Mouse (Mus musculus): ENCODE data around the gene Ano1. TPM values are rescaled to one million over a fixed set of nuclear protein-coding genes. Genes with fewer than 3 reads are reported as not detected.

Ano1 gene
- polyA plus RNA-seq, 1 experiment from 2014 or later: 5.6 TPM

GRCm38 (mm10) chr7:144626042-144626441 lies 125.7 kb downstream of the Ano1 start:
- ATAC-seq (ENCODE audit: low FRiP score, low read depth): no peak
- Histone ChIP-seq H3K4me2 (replicated peaks) (no peak overlapping the region), H3K4me1 (peaks cover 21% of the 10 kb centered on the region), H3K9ac (no peak overlapping the region), H3K9me3 (0 out of 2 replicates have a peak, but pooled peaks cover 5% of the 10 kb centered on the region), H3K36me3 (no peaks in the 10 kb centered on the region), H3K27ac (no peak overlapping the region), H3K27me3 (no peaks in the 10 kb centered on the region), H3K4me3 (no peak overlapping the region)
- 83% methylated on average over 2 of the region's 2 CpGs for WGBS

- Histone ChIP-seq H3K4me2 (replicated peaks) (no peak overlapping the region), H3K27me3 (no peaks in the 10 kb centered on the region), H3K27ac (no peak overlapping the region), H3K9ac (no peak overlapping the region; the same call in 1 of the 2 replicates), H3K4me1 (peaks cover 3% of the 10 kb centered on the region; the same call in 1 of the 2 replicates), H3K4me3 (no peak overlapping the region), H3K36me3 (no peaks in the 10 kb centered on the region), H3K9me3 (0 out of 2 replicates have a peak, but pooled peaks cover 5% of the 10 kb centered on the region)
- ATAC-seq (ENCODE audit: low FRiP score, low read depth): no peak
- WGBS: 64% methylated on average over 22 of the region's 22 CpGs
These were observed 130.8 kb downstream of the Ano1 start for GRCm38 (mm10) chr7:144620721-144621681.

GRCm38 (mm10) chr7:144620315-144620714 lies 131.5 kb downstream of the Ano1 start:
- peaks cover 3% of the 10 kb centered on the region; the same call in 1 of the 2 replicates for H3K4me1 ChIP-seq
- no peak overlapping the region for H3K27ac ChIP-seq
- no peak overlapping the region for H3K4me2 ChIP-seq (replicated peaks)
- H3K9me3 ChIP-seq: 0 out of 2 replicates have a peak, but pooled peaks cover 5% of the 10 kb centered on the region
- no peak overlapping the region for H3K4me3 ChIP-seq
- no peak for ATAC-seq (ENCODE audit: low FRiP score, low read depth)
- H3K9ac ChIP-seq: no peak overlapping the region
- H3K27me3 ChIP-seq: no peaks in the 10 kb centered on the region
- no peaks in the 10 kb centered on the region for H3K36me3 ChIP-seq

- Histone ChIP-seq H3K27ac (no peak overlapping the region), H3K27me3 (no peaks in the 10 kb centered on the region), H3K4me2 (replicated peaks) (no peak overlapping the region), H3K36me3 (no peaks in the 10 kb centered on the region), H3K9me3 (no peaks in the 10 kb centered on the region), H3K9ac (no peak overlapping the region), H3K4me3 (no peak overlapping the region), H3K4me1 (no peaks in the 10 kb centered on the region)
- 73% methylated on average over 6 of the region's 6 CpGs for WGBS
- ATAC-seq (ENCODE audit: low FRiP score, low read depth): no peak
These were observed 136.4 kb downstream of the Ano1 start for GRCm38 (mm10) chr7:144615343-144615742.

- H3K27me3 ChIP-seq: no peaks in the 10 kb centered on the region
- ATAC-seq (ENCODE audit: low FRiP score, low read depth): no peak
- WGBS: 73% methylated on average over 4 of the region's 4 CpGs
These were observed 138.9 kb downstream of the Ano1 start for GRCm38 (mm10) chr7:144612829-144613228.

GRCm38 (mm10) chr7:144612351-144612750 lies 139.4 kb downstream of the Ano1 start:
- H3K4me2 ChIP-seq (replicated peaks): no peak overlapping the region
- no peaks in the 10 kb centered on the region for H3K4me1 ChIP-seq
- no peak overlapping the region for H3K9ac ChIP-seq
- H3K4me3 ChIP-seq: no peak overlapping the region
- ATAC-seq (ENCODE audit: low FRiP score, low read depth): no peak
- H3K36me3 ChIP-seq: no peaks in the 10 kb centered on the region
- no peaks in the 10 kb centered on the region for H3K27me3 ChIP-seq
- WGBS: 73% methylated on average over 4 of the region's 4 CpGs
- H3K9me3 ChIP-seq: no peaks in the 10 kb centered on the region
- H3K27ac ChIP-seq: no peak overlapping the region

More at GRCm38 (mm10) chr7:144612829-144613228, 138.9 kb downstream of the Ano1 start:
- no peaks in the 10 kb centered on the region for H3K36me3 ChIP-seq
- H3K4me1 ChIP-seq: no peaks in the 10 kb centered on the region
- no peak overlapping the region for H3K4me3 ChIP-seq
- no peak overlapping the region for H3K27ac ChIP-seq
- H3K9ac ChIP-seq: no peak overlapping the region
- no peak overlapping the region for H3K4me2 ChIP-seq (replicated peaks)
- H3K9me3 ChIP-seq: no peaks in the 10 kb centered on the region

- Histone ChIP-seq H3K4me3 (no peak overlapping the region), H3K4me2 (replicated peaks) (no peak overlapping the region), H3K27ac (no peak overlapping the region), H3K27me3 (no peaks in the 10 kb centered on the region), H3K9me3 (no peaks in the 10 kb centered on the region), H3K36me3 (no peaks in the 10 kb centered on the region), H3K4me1 (no peaks in the 10 kb centered on the region), H3K9ac (no peak overlapping the region; the same call in 1 of the 2 replicates)
- ATAC-seq (ENCODE audit: low FRiP score, low read depth): no peak
- WGBS: 82% methylated on average over 16 of the region's 16 CpGs
These were observed 140.2 kb downstream of the Ano1 start for GRCm38 (mm10) chr7:144611595-144611994.

- 90% methylated on average over 7 of the region's 7 CpGs for WGBS
These were observed 142.2 kb downstream of the Ano1 start for GRCm38 (mm10) chr7:144609568-144609967.

GRCm38 (mm10) chr7:144607862-144608261 lies 143.9 kb downstream of the Ano1 start:
- H3K4me2 ChIP-seq (replicated peaks): no peak overlapping the region
- no peak for ATAC-seq (ENCODE audit: low FRiP score, low read depth)
- H3K9ac ChIP-seq: no peak overlapping the region
- no peak overlapping the region for H3K4me3 ChIP-seq
- H3K27me3 ChIP-seq: no peaks in the 10 kb centered on the region
- H3K27ac ChIP-seq: no peak overlapping the region
- no peaks in the 10 kb centered on the region for H3K4me1 ChIP-seq
- H3K9me3 ChIP-seq: no peaks in the 10 kb centered on the region
- WGBS: 93% methylated on average over 15 of the region's 15 CpGs
- H3K36me3 ChIP-seq: no peaks in the 10 kb centered on the region

More at GRCm38 (mm10) chr7:144609568-144609967, 142.2 kb downstream of the Ano1 start:
- H3K4me2 ChIP-seq (replicated peaks): no peak overlapping the region
- no peaks in the 10 kb centered on the region for H3K4me1 ChIP-seq
- no peak for ATAC-seq (ENCODE audit: low FRiP score, low read depth)
- no peak overlapping the region for H3K27ac ChIP-seq
- H3K9ac ChIP-seq: no peak overlapping the region
- no peaks in the 10 kb centered on the region for H3K9me3 ChIP-seq
- H3K27me3 ChIP-seq: no peaks in the 10 kb centered on the region
- no peak overlapping the region for H3K4me3 ChIP-seq
- H3K36me3 ChIP-seq: no peaks in the 10 kb centered on the region

- Histone ChIP-seq H3K9ac (no peak overlapping the region), H3K4me3 (no peak overlapping the region), H3K9me3 (no peaks in the 10 kb centered on the region), H3K36me3 (no peaks in the 10 kb centered on the region), H3K27me3 (no peaks in the 10 kb centered on the region), H3K4me2 (replicated peaks) (no peak overlapping the region), H3K27ac (no peak overlapping the region), H3K4me1 (no peaks in the 10 kb centered on the region)
- ATAC-seq (ENCODE audit: low FRiP score, low read depth): no peak
- WGBS: 56% methylated on average over 4 of the region's 4 CpGs
These were observed 147.0 kb downstream of the Ano1 start for GRCm38 (mm10) chr7:144604735-144605134.

GRCm38 (mm10) chr7:144604291-144604690 lies 147.5 kb downstream of the Ano1 start:
- Histone ChIP-seq H3K9me3 (no peaks in the 10 kb centered on the region), H3K4me1 (no peaks in the 10 kb centered on the region), H3K4me2 (replicated peaks) (no peak overlapping the region), H3K4me3 (no peak overlapping the region), H3K27ac (no peak overlapping the region), H3K9ac (no peak overlapping the region), H3K27me3 (no peaks in the 10 kb centered on the region), H3K36me3 (no peaks in the 10 kb centered on the region)
- 89% methylated on average over 2 of the region's 2 CpGs for WGBS
- no peak for ATAC-seq (ENCODE audit: low FRiP score, low read depth)

- H3K27ac ChIP-seq: no peak overlapping the region
- H3K9me3 ChIP-seq: no peaks in the 10 kb centered on the region
- no peak overlapping the region for H3K4me2 ChIP-seq (replicated peaks)
- H3K4me3 ChIP-seq: no peak overlapping the region
- H3K36me3 ChIP-seq: no peaks in the 10 kb centered on the region
- 62% methylated on average over 6 of the region's 6 CpGs for WGBS
- no peak for ATAC-seq (ENCODE audit: low FRiP score, low read depth)
- H3K4me1 ChIP-seq: no peaks in the 10 kb centered on the region
- no peaks in the 10 kb centered on the region for H3K27me3 ChIP-seq
- no peak overlapping the region for H3K9ac ChIP-seq
These were observed 151.4 kb downstream of the Ano1 start for GRCm38 (mm10) chr7:144600333-144600900.

Data from limb, embryonic 13.5 days (tissue).